Mouse (Mus musculus): ENCODE results near the gene Ifna4. TPM values are rescaled to one million over a fixed set of nuclear protein-coding genes. Genes with fewer than 3 reads are reported as not detected.
"Not testable (repeated sequence)": the region's sequence is repeated elsewhere in the genome, so short reads cannot be mapped to it uniquely, and the experiment has no call there.

The Ifna4 gene
- polyA plus RNA-seq (2017; shearing (Covaris generic)) = not detected

GRCm38 (mm10) chr4:88841438-88841911 is at the start of gene Ifna4:
TSS of gene Ifna4 (plus strand) at chr4:88841861.
- ATAC-seq = no peak

- ATAC-seq = not testable (repeated sequence)
Measured at GRCm38 (mm10) chr4:88793936-88794675, 47.6 kb upstream of the Ifna4 start, which contains the start of gene Gm13275. TSS of gene Gm13275 (plus strand) at chr4:88794487.

GRCm38 (mm10) chr4:88797097-88797496 is 44.6 kb upstream of the Ifna4 start, which contains the start of gene Gm13279:
TSS of gene Gm13279 (plus strand) at chr4:88797397.
- ATAC-seq = not testable (repeated sequence)

- ATAC-seq = not testable (repeated sequence)
Measured at GRCm38 (mm10) chr4:88799365-88799764, 42.3 kb upstream of the Ifna4 start, which contains the start of gene Gm13285. TSS of gene Gm13285 (plus strand) at chr4:88799665.

- not testable (repeated sequence) for ATAC-seq
Measured at GRCm38 (mm10) chr4:88802954-88803353, 38.7 kb upstream of the Ifna4 start, which contains the start of gene Gm13287. TSS of gene Gm13287 (plus strand) at chr4:88803254.

GRCm38 (mm10) chr4:88805231-88805630 is 36.4 kb upstream of the Ifna4 start, which contains the start of gene Gm13288:
TSS of gene Gm13288 (plus strand) at chr4:88805531.
- ATAC-seq = not testable (repeated sequence)

GRCm38 (mm10) chr4:88805761-88806160 is 35.9 kb upstream of the Ifna4 start:
- not testable (repeated sequence) for ATAC-seq

GRCm38 (mm10) chr4:88815928-88816327 is 25.7 kb upstream of the Ifna4 start, which contains the start of gene Ifna7:
TSS of gene Ifna7 (plus strand) at chr4:88816228.
- ATAC-seq = no peak

GRCm38 (mm10) chr4:88819659-88820058 is 22.0 kb upstream of the Ifna4 start, which contains the start of gene Ifna11:
TSS of gene Ifna11 (plus strand) at chr4:88819959.
- no peak for ATAC-seq

GRCm38 (mm10) chr4:88822995-88823394 is 18.7 kb upstream of the Ifna4 start:
- peak; percentile 78 for ATAC-seq

GRCm38 (mm10) chr4:88827116-88827515 is 14.5 kb upstream of the Ifna4 start, which contains the start of gene Ifna6:
TSS of gene Ifna6 (plus strand) at chr4:88827416.
- not testable (repeated sequence) for ATAC-seq

GRCm38 (mm10) chr4:88830523-88830922 is 11.1 kb upstream of the Ifna4 start:
- peak; percentile 74 for ATAC-seq

- not testable (repeated sequence) for ATAC-seq
Measured at GRCm38 (mm10) chr4:88835225-88835624, 6.4 kb upstream of the Ifna4 start, which contains the start of gene Ifna5. TSS of gene Ifna5 (plus strand) at chr4:88835525.

- peak; percentile 71 for ATAC-seq
Measured at GRCm38 (mm10) chr4:88838828-88839227, 2.8 kb upstream of the Ifna4 start.

GRCm38 (mm10) chr4:88840058-88840457 is 1.6 kb upstream of the Ifna4 start:
- no peak for ATAC-seq

- ATAC-seq = peak; percentile 71
Measured at GRCm38 (mm10) chr4:88845334-88845733, 3.7 kb downstream of the Ifna4 start.

- no peak for ATAC-seq
Measured at GRCm38 (mm10) chr4:88849698-88850097, 8.0 kb downstream of the Ifna4 start, which contains the start of gene Ifna1. TSS of gene Ifna1 (plus strand) at chr4:88850087.

- ATAC-seq = no peak
Measured at GRCm38 (mm10) chr4:88851026-88851763, 9.5 kb downstream of the Ifna4 start.

GRCm38 (mm10) chr4:88859214-88859613 is 17.6 kb downstream of the Ifna4 start:
- ATAC-seq = no peak

- no peak for ATAC-seq
Measured at GRCm38 (mm10) chr4:88863309-88863708, 21.6 kb downstream of the Ifna4 start.

- peak; percentile 85 for ATAC-seq
Measured at GRCm38 (mm10) chr4:88864599-88864998, 22.9 kb downstream of the Ifna4 start.

- ATAC-seq = peak; percentile 3
Measured at GRCm38 (mm10) chr4:88865011-88865569, 23.4 kb downstream of the Ifna4 start.

All from CD4-positive, CD25-positive, alpha-beta regulatory T cell, adult 4 months (primary cell).